Mouse (Mus musculus): ENCODE measurements at regions not wholly inside any gene's neighbourhood (a gene's known extent, or its start where the extent isn't known, plus 50 kb on each side); places are given as distances from the start of the nearest gene placed in this dataset.
"Not testable (repeated sequence)": the region's sequence is repeated elsewhere in the genome, so short reads cannot be mapped to it uniquely, and the experiment has no call there.

DNA sequence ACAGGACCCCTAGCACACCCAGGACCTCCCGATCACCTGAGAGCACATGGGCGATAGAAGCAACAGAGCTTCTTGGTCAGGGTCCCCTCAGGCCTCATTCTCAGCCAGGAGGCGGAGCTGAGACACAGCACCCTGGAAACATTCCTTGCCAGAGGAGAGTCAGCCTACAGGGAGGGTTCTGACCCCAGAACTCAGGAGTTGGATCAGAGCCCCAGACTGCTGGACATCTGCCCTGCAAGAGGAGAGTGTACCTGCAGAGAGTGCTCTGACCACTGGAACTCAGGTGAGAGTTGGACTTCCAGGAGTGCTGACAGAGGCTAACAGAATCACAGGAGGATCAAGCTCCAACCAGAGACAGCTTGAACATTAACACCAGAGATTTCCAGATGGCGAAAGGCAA is 76.1 kb downstream of the Gpr85 start:
- ATAC-seq (ENCODE audit: insufficient read depth, low FRiP score, low TSS enrichment); DNase-seq (ENCODE audit: low spot score); H3K9ac ChIP-seq (ENCODE audit: low read length); H3K4me3 ChIP-seq (ENCODE audit: low read depth, low read length); H3K9me3 ChIP-seq (ENCODE audit: control insufficient read depth, low read length); H3K4me1 ChIP-seq (ENCODE audit: control insufficient read depth, insufficient read depth, low read length); H3K27ac ChIP-seq (ENCODE audit: low read depth, low read length); H3K27me3 ChIP-seq (ENCODE audit: control insufficient read depth, insufficient read depth, low read length); H3K4me2 ChIP-seq (ENCODE audit: low read depth); H3K36me3 ChIP-seq (ENCODE audit: control insufficient read depth, insufficient read depth, low read length): not testable (repeated sequence)
- whole genome bisulfite sequencing: 89% methylated on average over 4 of the region's 4 CpGs

DNA sequence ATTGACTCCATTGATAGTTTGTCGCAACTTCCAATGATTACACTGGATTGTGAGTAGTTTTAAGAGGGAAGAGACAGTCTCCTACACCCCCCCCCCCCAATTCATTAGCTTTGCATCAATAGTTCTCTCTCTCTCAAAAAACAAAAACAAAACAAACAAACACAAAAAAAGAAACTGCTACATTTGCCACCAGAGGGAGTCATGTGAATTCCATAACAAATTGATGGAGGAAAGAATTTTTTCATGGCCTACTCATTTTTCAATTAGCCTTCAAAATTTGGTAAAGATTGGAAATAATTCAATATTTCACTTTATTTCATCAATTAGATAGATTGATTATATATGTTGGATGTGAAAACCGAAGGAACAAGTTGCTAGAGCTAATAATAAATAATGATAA is 80.3 kb downstream of the Gpr85 start:
- no peaks in the 10 kb centered on the region for H3K27me3 ChIP-seq (ENCODE audit: control insufficient read depth, insufficient read depth, low read length)
- H3K27ac ChIP-seq (ENCODE audit: low read depth, low read length): no peak overlapping the region
- no peaks in the 10 kb centered on the region for H3K9me3 ChIP-seq (ENCODE audit: control insufficient read depth, low read length)
- no peak overlapping the region for H3K9ac ChIP-seq (ENCODE audit: low read length)
- DNase-seq (ENCODE audit: low spot score): no peak
- no peak for ATAC-seq (ENCODE audit: insufficient read depth, low FRiP score, low TSS enrichment)
- no peak overlapping the region for H3K4me2 ChIP-seq (ENCODE audit: low read depth)
- H3K36me3 ChIP-seq (ENCODE audit: control insufficient read depth, insufficient read depth, low read length): no peaks in the 10 kb centered on the region
- H3K4me3 ChIP-seq (ENCODE audit: low read depth, low read length): no peak overlapping the region
- 84% methylated on average over 2 of the region's 2 CpGs for WGBS
- H3K4me1 ChIP-seq (ENCODE audit: control insufficient read depth, insufficient read depth, low read length): no peaks in the 10 kb centered on the region

DNA sequence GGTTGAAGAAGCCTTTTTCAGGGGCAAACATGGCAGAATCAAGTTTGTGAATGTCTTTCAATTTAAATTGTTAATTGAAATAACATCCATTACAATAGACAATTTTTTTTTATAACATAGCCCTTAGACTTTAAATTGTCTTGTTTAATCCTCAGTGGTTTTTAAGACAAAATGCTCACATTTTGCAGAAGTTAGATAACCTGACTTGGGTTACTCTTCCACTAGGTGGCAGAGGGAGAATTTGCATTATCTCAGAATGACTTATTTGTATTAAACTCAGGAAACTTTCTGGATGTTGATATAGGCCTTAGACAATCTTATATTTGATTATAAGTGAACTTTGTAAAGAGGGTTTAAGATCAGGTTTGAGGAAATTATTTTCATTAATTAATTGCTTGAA is 80.8 kb downstream of the Gpr85 start:
- DNase-seq (ENCODE audit: low spot score): no peak
- H3K9ac ChIP-seq (ENCODE audit: low read length): no peak overlapping the region

DNA sequence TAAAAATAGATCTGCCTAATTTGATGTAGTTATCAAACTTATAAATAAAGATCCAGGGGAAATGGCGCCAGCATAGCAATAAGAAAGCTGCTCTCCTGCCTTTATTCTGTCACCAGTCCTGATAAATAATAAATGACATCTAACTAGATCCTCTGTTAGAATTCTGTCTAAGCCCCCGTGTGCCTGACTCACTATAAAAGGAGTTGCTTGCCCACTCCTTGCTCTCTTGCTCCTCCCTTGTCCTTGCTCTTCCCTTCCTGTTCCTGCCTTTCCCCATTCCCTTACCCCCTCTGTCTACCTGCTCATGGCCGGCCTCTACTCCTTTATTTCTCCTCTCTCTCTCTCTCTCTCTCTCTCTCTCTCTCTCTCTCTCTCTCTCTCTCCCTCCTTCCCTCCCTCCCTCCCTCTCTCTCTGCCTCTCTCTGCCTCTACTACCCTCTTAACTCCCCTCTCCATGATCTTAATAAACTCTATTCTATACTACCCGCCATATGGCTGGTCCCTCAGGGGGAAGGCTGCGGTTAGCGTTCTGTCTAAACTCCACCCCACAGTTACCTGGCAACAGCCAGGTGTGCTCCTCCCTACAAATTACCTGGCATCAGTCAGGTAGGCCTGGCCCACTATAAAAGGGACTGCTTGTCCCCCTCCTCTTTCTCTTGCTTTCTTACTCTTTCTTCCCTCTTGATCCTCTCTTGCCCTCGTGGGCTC is 71.3 kb upstream of the Bmt2 start:
- 47% methylated on average over 7 of the region's 7 CpGs for WGBS
- Histone ChIP-seq H3K4me1 (ENCODE audit: control insufficient read depth, insufficient read depth, low read length) (no peaks in the 10 kb centered on the region), H3K36me3 (ENCODE audit: control insufficient read depth, insufficient read depth, low read length) (no peaks in the 10 kb centered on the region), H3K4me2 (ENCODE audit: low read depth) (no peak overlapping the region), H3K4me3 (ENCODE audit: low read depth, low read length) (no peak overlapping the region), H3K9ac (ENCODE audit: low read length) (no peak overlapping the region), H3K9me3 (ENCODE audit: control insufficient read depth, low read length) (no peaks in the 10 kb centered on the region), H3K27ac (ENCODE audit: low read depth, low read length) (no peak overlapping the region), H3K27me3 (ENCODE audit: control insufficient read depth, insufficient read depth, low read length) (no peaks in the 10 kb centered on the region)
- DNase-seq (ENCODE audit: low spot score) (no peak), ATAC-seq (ENCODE audit: insufficient read depth, low FRiP score, low TSS enrichment) (no peak)

More for the DNA sequence above, 80.8 kb downstream of the Gpr85 start:
- ATAC-seq (ENCODE audit: insufficient read depth, low FRiP score, low TSS enrichment): no peak
- Histone ChIP-seq H3K27ac (ENCODE audit: low read depth, low read length) (no peak overlapping the region), H3K4me2 (ENCODE audit: low read depth) (no peak overlapping the region), H3K4me1 (ENCODE audit: control insufficient read depth, insufficient read depth, low read length) (no peaks in the 10 kb centered on the region), H3K27me3 (ENCODE audit: control insufficient read depth, insufficient read depth, low read length) (no peaks in the 10 kb centered on the region), H3K36me3 (ENCODE audit: control insufficient read depth, insufficient read depth, low read length) (no peaks in the 10 kb centered on the region), H3K4me3 (ENCODE audit: low read depth, low read length) (no peak overlapping the region), H3K9me3 (ENCODE audit: control insufficient read depth, low read length) (no peaks in the 10 kb centered on the region)

DNA sequence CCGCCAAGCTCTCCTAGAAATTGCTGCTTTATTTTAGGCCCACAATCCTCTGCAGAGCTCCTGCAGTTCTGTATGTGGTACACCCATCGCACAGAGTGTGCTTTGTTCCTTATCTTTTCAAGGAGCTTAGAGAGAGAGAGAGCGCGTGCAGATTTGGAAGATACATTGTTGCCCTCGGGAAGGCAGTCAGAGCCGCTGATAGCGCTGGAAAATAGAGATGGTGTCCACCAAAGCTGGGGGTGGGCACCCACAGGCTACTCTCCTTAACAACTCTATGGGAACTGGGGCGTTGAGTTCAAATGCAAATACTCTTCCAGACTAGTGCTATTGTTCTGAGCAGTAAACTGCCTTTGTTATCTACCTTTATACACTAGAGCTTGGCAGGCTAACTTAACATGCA is 70.2 kb upstream of the Bmt2 start:
- H3K4me2 ChIP-seq (ENCODE audit: low read depth): no peak overlapping the region

DNA sequence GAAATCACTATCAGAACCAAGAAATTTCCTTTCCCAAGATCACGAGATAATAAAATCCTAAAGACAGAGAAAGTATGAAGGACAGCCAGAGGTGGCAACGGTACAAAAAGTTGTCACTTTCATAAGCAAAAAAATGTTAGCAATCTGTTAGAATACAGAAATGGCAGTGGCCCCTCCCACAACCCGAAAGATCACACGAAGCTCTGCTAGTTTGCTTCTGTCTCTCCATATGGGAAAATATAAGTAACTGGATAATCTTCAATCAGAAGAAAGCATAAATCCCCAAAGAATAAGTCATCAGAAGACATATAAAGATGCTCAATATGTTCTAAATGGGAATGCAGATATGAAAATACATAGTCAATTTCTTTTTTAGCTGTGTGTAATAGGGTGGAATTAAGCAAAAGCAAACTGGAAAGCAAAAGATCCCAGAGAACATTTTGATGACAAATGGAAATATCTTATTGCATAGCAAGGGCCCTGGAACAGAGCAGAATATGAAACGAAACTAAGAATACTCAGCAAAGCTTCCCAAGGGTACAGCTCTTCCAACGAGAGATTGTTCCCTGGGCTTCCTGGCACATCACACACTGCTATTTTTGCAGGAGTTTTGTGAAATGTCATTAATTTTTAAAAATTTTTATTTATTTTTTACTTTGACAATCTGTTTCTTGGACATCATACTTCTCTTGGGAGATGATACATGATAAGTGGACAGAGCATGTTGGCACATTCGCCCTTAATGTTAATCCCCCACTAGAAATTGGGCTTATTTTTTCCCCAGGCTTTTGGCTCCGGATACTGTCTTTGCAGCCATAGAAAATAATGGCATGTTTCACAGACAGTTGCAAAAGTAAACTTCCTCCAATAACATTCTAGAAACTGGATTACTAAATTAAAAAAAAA is 69.1 kb upstream of the Bmt2 start:
- Histone ChIP-seq H3K27me3 (ENCODE audit: control insufficient read depth, insufficient read depth, low read length) (no peaks in the 10 kb centered on the region), H3K27ac (ENCODE audit: low read depth, low read length) (no peak overlapping the region), H3K9ac (ENCODE audit: low read length) (no peak overlapping the region), H3K4me2 (ENCODE audit: low read depth) (no peak overlapping the region), H3K4me1 (ENCODE audit: control insufficient read depth, insufficient read depth, low read length) (no peaks in the 10 kb centered on the region), H3K9me3 (ENCODE audit: control insufficient read depth, low read length) (no peaks in the 10 kb centered on the region), H3K4me3 (ENCODE audit: low read depth, low read length) (no peak overlapping the region), H3K36me3 (ENCODE audit: control insufficient read depth, insufficient read depth, low read length) (no peaks in the 10 kb centered on the region)
- 92% methylated on average over 8 of the region's 8 CpGs for WGBS
- DNase-seq (ENCODE audit: low spot score) (no peak), ATAC-seq (ENCODE audit: insufficient read depth, low FRiP score, low TSS enrichment) (no peak)

More for the DNA sequence above, 70.2 kb upstream of the Bmt2 start:
- no peak overlapping the region for H3K9ac ChIP-seq (ENCODE audit: low read length)
- no peak overlapping the region for H3K4me3 ChIP-seq (ENCODE audit: low read depth, low read length)
- no peaks in the 10 kb centered on the region for H3K36me3 ChIP-seq (ENCODE audit: control insufficient read depth, insufficient read depth, low read length)
- no peaks in the 10 kb centered on the region for H3K4me1 ChIP-seq (ENCODE audit: control insufficient read depth, insufficient read depth, low read length)
- H3K27ac ChIP-seq (ENCODE audit: low read depth, low read length): no peak overlapping the region
- H3K9me3 ChIP-seq (ENCODE audit: control insufficient read depth, low read length): no peaks in the 10 kb centered on the region
- no peaks in the 10 kb centered on the region for H3K27me3 ChIP-seq (ENCODE audit: control insufficient read depth, insufficient read depth, low read length)
- DNase-seq (ENCODE audit: low spot score) (peak; percentile 10), ATAC-seq (ENCODE audit: insufficient read depth, low FRiP score, low TSS enrichment) (peak; percentile 53)
- 13% methylated on average over 8 of the region's 8 CpGs for WGBS

All from neural tube, embryonic 11.5 days (tissue).